Mouse (Mus musculus): ENCODE results near the gene Olfr1209. TPM values are rescaled to one million over a fixed set of nuclear protein-coding genes. Genes with fewer than 3 reads are reported as not detected.

Gene Olfr1209
- polyA plus RNA-seq (2012; rRNA removed), result not detected in 2 replicates

DNA sequence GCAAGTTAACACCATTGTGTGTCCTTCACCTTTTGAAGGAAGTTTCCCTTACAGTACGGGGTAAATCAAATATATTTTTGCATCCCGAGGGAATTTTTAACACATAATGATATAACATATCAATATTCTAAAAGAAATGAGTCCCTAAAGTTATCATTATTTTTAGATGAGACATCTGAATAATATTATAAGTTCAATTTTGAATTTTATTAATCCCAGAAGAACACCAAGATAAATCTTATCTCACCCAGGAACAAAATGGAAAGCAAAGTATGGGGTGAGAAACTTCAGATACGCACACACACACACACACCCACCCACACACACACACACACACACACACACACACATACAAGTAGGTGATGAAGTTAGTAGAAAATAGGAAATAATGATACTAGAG lies at the start of gene Olfr1209:
Gene Olfr1209 (minus strand): TSS at position 101 of the 400 bp plus-strand sequence.
- TF ChIP-seq CTCF (IDR thresholded peaks at IDR 0.05; ENCODE audit: borderline replicate concordance, extremely low read depth, insufficient read depth, insufficient read length), result no peak
- no peak for DNase-seq (ENCODE audit: low read depth)

DNA sequence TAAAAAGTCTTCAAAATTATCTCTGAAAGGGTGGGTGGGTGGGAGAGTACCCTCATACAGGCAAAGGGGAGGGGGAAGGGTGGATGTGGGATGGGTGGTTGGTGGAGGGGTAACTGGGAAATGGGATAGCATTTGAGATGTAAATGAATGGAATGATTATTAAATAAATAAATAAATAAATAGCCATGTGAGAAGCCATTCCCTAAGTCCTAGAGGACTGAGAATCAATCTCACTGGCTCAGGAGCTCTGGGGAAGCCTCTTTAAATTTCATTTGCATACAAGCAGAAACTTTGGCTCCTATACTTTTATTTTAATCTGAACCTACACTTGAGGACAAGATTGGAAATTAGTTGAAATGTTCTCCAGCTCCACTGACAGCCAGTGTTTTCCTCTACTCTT lies 38.7 kb upstream of the Olfr1209 start, which contains the start of gene Olfr1212:
Gene Olfr1212 (plus strand): TSS at position 301 of the 400 bp plus-strand sequence.
- TF ChIP-seq POLR2A (IDR thresholded peaks at IDR 0.05; ENCODE audit: borderline replicate concordance, extremely low read depth, insufficient read depth, insufficient read length, poor library complexity, severe bottlenecking), result no peak
- no peak for TF ChIP-seq CTCF (IDR thresholded peaks at IDR 0.05; ENCODE audit: borderline replicate concordance, extremely low read depth, insufficient read depth, insufficient read length)

DNA sequence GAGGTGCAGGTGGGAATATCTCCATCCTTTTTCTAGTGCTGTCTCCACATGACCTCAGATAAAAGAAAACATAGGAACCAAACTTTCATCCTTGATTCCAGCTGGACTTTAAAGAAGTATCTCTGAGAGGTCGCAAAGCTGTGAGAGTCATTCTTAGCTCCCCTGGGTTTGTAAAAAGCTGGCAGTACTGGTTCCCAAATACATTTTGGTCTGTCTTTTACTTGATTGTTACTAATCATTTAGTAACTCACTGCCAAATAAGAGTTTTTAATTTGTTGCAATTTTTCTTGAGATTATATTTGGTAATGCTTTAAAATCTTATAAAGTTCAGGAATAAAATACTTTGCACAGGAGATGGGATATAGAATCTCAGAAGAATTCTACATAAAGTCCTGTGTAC lies 23.1 kb upstream of the Olfr1209 start, which contains the start of gene Olfr1211:
Gene Olfr1211 (minus strand): TSS at position 101 of the 400 bp plus-strand sequence.
- DNase-seq (ENCODE audit: low read depth), result no peak
- no peak for TF ChIP-seq POLR2A (IDR thresholded peaks at IDR 0.05; ENCODE audit: borderline replicate concordance, extremely low read depth, insufficient read depth, insufficient read length, poor library complexity, severe bottlenecking)
- TF ChIP-seq CTCF (IDR thresholded peaks at IDR 0.05; ENCODE audit: borderline replicate concordance, extremely low read depth, insufficient read depth, insufficient read length), result no peak

More for the DNA sequence above, 38.7 kb upstream of the Olfr1209 start, which contains the start of gene Olfr1212:
- DNase-seq (ENCODE audit: low read depth), result no peak

DNA sequence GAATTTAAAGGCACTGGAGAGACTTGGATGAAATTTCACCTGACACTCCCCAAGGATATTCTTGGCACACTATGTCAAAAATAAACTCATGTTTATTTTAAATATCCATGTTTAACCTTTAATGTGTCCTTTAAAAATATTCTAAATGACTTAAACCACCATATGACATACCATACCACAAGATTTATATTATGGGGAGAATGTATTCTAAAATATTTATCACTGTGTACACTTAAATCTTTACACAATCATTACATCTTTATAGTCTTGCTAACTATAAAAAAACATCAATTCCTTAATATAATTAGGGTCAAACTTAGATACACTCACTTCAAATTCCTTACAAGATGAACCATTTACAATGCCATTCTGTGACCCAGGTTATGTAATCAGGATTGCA lies 12.7 kb downstream of the Olfr1209 start, which contains the start of gene Olfr1208:
Gene Olfr1208 (minus strand): TSS at position 101 of the 400 bp plus-strand sequence.
- DNase-seq (ENCODE audit: low read depth), result no peak
- TF ChIP-seq CTCF (IDR thresholded peaks at IDR 0.05; ENCODE audit: borderline replicate concordance, extremely low read depth, insufficient read depth, insufficient read length), result no peak
- TF ChIP-seq POLR2A (IDR thresholded peaks at IDR 0.05; ENCODE audit: borderline replicate concordance, extremely low read depth, insufficient read depth, insufficient read length, poor library complexity, severe bottlenecking), result no peak

DNA sequence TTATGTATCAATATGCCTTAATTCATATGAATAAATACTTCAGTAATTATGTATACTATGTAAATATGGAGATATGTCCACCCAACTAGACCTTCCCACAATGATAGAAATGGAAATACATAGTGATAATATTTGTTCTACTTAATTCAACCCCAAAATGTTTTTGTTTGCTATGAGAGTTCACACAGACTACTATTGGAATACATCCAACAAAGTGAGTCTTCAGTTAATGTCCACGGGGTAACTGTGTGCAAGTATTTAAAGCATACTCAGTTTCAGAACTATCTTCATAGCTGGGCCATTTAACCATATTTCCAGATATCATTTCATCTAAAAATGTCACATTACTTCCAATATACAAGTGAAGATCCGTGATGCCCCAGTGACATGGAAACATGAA lies 52.0 kb downstream of the Olfr1209 start, which contains the start of gene Olfr1206:
Gene Olfr1206 (plus strand): TSS at position 301 of the 400 bp plus-strand sequence.
- TF ChIP-seq CTCF (IDR thresholded peaks at IDR 0.05; ENCODE audit: borderline replicate concordance, extremely low read depth, insufficient read depth, insufficient read length), result no peak
- no peak for TF ChIP-seq POLR2A (IDR thresholded peaks at IDR 0.05; ENCODE audit: borderline replicate concordance, extremely low read depth, insufficient read depth, insufficient read length, poor library complexity, severe bottlenecking)
- no peak for DNase-seq (ENCODE audit: low read depth)

Other genes starting within 250 kb of the Olfr1209 start
- gene Olfr1193, start 239.5 kb downstream of the Olfr1209 start, polyA plus RNA-seq (2012; rRNA removed), result not detected in 2 replicates
- not detected in 2 replicates for gene Olfr1195, start 226.0 kb downstream of the Olfr1209 start, polyA plus RNA-seq (2012; rRNA removed)
- gene Olfr1196, start 210.6 kb downstream of the Olfr1209 start, polyA plus RNA-seq (2012; rRNA removed), result not detected in 2 replicates
- not detected in 2 replicates for gene Olfr1197, start 182.8 kb downstream of the Olfr1209 start, polyA plus RNA-seq (2012; rRNA removed)
- gene Olfr1198, start 163.8 kb downstream of the Olfr1209 start, polyA plus RNA-seq (2012; rRNA removed), result not detected in 2 replicates
- not detected in 2 replicates for gene Olfr1199, start 154.7 kb downstream of the Olfr1209 start, polyA plus RNA-seq (2012; rRNA removed)
- not detected in 2 replicates for gene Olfr1200, start 144.7 kb downstream of the Olfr1209 start, polyA plus RNA-seq (2012; rRNA removed)
- gene Olfr1201, start 122.1 kb downstream of the Olfr1209 start, polyA plus RNA-seq (2012; rRNA removed), result not detected in 2 replicates
- gene Olfr1202, start 100.7 kb downstream of the Olfr1209 start, polyA plus RNA-seq (2012; rRNA removed), result not detected in 2 replicates
- gene Olfr1205, start 85.4 kb downstream of the Olfr1209 start, polyA plus RNA-seq (2012; rRNA removed), result not detected in 2 replicates
- not detected in 2 replicates for gene Olfr1204, start 65.9 kb downstream of the Olfr1209 start, polyA plus RNA-seq (2012; rRNA removed)
- gene Olfr1206, start 51.9 kb downstream of the Olfr1209 start, polyA plus RNA-seq (2012; rRNA removed), result not detected in 2 replicates
- not detected in 2 replicates for gene Olfr1208, start 12.8 kb downstream of the Olfr1209 start, polyA plus RNA-seq (2012; rRNA removed)
- not detected in 2 replicates for gene Olfr1211, start 23.0 kb upstream of the Olfr1209 start, polyA plus RNA-seq (2012; rRNA removed)
- gene Olfr1212, start 38.8 kb upstream of the Olfr1209 start, polyA plus RNA-seq (2012; rRNA removed), result not detected in 2 replicates
- not detected in 2 replicates for gene Gm13762, start 65.1 kb upstream of the Olfr1209 start, polyA plus RNA-seq (2012; rRNA removed)
- not detected in 2 replicates for gene Olfr1214, start 77.5 kb upstream of the Olfr1209 start, polyA plus RNA-seq (2012; rRNA removed)
- gene Olfr1215, start 91.8 kb upstream of the Olfr1209 start, polyA plus RNA-seq (2012; rRNA removed), result not detected in 2 replicates
- not detected in 2 replicates for gene Olfr1216, start 103.2 kb upstream of the Olfr1209 start, polyA plus RNA-seq (2012; rRNA removed)
- not detected in 2 replicates for gene Olfr1217, start 116.9 kb upstream of the Olfr1209 start, polyA plus RNA-seq (2012; rRNA removed)
- not detected in 2 replicates for gene Olfr1218, start 146.0 kb upstream of the Olfr1209 start, polyA plus RNA-seq (2012; rRNA removed)
- not detected in 2 replicates for gene Olfr1219, start 168.4 kb upstream of the Olfr1209 start, polyA plus RNA-seq (2012; rRNA removed)
- not detected in 2 replicates for gene Olfr1220, start 191.7 kb upstream of the Olfr1209 start, polyA plus RNA-seq (2012; rRNA removed)
- not detected in 2 replicates for gene Olfr1221, start 202.1 kb upstream of the Olfr1209 start, polyA plus RNA-seq (2012; rRNA removed)
- gene Olfr1222, start 217.9 kb upstream of the Olfr1209 start, polyA plus RNA-seq (2012; rRNA removed), result not detected in 2 replicates
- gene Olfr1223, start 236.4 kb upstream of the Olfr1209 start, polyA plus RNA-seq (2012; rRNA removed), result not detected in 2 replicates
- gene Olfr1224-ps1, start 248.9 kb upstream of the Olfr1209 start, polyA plus RNA-seq (2012; rRNA removed), result not detected in 2 replicates

All from brain, embryonic 14.5 days (tissue).